Mouse (Mus musculus): Measurements from ENCODE around the gene Ntrk3. TPM values are rescaled to one million over a fixed set of nuclear protein-coding genes. Genes with fewer than 3 reads are reported as not detected.

Gene Ntrk3
- total RNA-seq, 1 experiment from 2014 or later, result not detected

DNA sequence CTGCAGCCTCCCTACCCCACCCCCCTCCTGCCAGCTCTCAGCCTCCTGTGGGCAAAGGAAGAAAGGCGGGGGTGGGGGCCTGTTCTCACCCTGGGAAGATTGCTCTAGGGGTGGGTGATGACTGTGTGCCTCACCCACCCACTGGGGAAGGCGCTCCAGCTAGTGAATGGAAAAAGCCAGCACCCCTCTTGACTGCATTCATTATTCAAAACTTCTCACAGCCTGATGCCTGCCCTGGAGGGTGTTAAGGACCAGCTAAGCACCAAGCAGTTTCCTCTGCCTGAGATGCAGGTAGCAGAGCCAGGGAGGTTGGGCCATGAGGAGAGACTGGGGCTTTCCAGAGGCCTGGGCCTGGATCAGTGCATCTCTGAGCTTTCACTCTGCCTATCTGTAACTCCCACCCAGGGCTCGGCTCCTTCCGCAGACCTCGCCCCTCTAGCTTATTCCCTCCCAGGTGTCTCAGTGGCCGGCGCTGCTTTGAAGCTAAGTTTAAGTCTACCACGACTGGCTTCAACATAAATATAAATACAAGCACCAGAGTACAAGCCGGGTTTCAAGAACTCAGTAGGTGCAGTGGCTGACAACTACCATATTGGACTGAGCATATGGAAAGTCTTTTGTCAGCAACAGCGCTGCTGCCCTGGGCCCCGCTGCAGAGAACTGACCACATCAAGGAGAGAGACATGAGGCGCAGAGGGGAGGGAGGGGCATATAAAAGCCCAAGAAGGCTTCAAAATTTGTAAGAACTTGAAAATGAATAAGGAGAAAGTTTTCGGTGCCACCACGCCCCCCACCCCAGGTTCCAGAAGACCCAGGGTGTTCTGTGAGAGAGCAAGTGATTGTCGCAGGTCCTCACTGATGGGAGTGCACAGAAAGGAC, 140.3 kb downstream of the Ntrk3 start:
- no peak for ATAC-seq (replicated peaks in 1 of 2; ENCODE audit: insufficient read depth in 1 of 2, low FRiP score in 2 of 2, low TSS enrichment in 1 of 2, low read depth in 1 of 2, poor library complexity in 2 of 2, severe bottlenecking in 2 of 2)

DNA sequence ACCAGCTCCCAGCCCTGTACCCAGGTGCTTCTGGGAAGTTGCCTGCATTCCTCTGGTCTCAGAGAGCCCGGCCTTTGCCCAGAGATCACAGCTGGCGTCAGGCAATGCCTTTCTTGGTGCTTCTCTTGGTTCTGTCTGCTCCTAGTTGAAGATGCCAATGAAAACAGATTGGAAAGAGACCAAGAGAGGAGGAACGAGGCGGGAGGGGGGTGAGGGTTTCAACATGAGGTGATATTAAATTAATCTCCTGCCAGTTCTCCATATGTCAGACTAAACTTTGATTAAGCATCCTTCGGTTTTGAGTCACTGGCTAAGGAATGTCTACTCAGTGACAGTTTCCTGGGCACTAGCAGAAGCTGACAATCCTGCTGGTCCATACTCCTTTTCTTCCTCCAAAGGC, 141.3 kb downstream of the Ntrk3 start:
- ATAC-seq (replicated peaks in 1 of 2; ENCODE audit: insufficient read depth in 1 of 2, low FRiP score in 2 of 2, low TSS enrichment in 1 of 2, low read depth in 1 of 2, poor library complexity in 2 of 2, severe bottlenecking in 2 of 2), result no peak

DNA sequence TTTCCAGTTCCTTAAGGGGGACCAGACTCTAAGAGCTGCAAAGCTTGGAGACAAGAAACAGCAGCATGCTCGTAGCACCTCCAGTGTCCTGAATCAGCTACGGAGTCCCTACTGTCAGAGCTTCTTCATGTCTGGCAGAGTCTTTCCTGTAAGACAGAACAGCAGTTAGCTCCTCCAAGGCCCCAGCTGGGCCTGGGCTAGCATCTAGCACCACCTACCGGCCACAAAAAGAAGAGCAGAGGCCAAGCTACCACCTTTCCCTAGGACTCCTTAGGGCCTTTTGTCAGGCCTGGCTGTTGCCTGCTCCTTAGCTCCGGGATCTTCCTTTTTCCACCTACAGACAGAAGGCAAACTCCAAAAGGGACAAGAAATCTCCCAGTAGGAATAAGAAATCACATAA, 141.9 kb downstream of the Ntrk3 start:
- ATAC-seq (replicated peaks in 1 of 2; ENCODE audit: insufficient read depth in 1 of 2, low FRiP score in 2 of 2, low TSS enrichment in 1 of 2, low read depth in 1 of 2, poor library complexity in 2 of 2, severe bottlenecking in 2 of 2), result peak; percentile 74 to 79

DNA sequence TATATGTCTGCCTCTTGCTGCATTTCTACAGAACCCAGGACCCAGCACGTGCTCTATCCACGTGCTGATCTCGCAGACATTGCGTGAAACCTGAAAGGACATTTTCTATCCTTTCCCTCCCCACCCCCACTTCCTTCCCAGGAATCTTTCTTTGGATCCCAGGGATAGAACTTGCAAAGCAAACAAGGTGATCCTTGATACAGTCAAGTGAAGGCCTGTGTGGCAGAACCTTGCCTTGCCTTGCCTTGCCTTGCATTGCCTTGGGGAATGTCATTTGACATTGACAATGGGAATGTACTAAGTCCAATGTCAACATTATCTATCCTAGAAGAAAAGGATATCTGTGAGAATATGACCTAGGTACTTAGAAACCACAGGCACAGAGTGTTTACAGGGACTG, 144.9 kb downstream of the Ntrk3 start:
- no peak for ATAC-seq (replicated peaks in 1 of 2; ENCODE audit: insufficient read depth in 1 of 2, low FRiP score in 2 of 2, low TSS enrichment in 1 of 2, low read depth in 1 of 2, poor library complexity in 2 of 2, severe bottlenecking in 2 of 2)

DNA sequence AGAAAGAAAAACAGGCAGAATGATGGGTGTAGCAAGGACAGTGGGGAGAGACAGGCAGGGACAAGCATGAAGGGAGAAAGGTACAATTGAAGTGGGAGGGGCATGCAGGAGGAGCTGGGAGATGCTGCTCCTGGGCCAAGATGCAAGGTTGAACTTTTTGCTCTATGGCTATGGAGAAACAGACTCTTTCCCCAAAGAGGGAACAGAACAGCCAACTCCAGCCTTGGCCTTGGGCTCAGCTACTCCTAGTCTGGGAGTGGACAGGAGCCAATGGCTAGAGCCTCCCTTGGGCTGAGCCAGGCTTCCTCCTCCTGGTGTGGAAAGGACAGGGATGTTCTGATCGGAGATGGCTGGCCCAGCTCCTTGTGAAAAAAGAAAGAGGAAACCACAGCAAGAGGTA, 145.6 kb downstream of the Ntrk3 start:
- no peak for ATAC-seq (replicated peaks in 1 of 2; ENCODE audit: insufficient read depth in 1 of 2, low FRiP score in 2 of 2, low TSS enrichment in 1 of 2, low read depth in 1 of 2, poor library complexity in 2 of 2, severe bottlenecking in 2 of 2)

DNA sequence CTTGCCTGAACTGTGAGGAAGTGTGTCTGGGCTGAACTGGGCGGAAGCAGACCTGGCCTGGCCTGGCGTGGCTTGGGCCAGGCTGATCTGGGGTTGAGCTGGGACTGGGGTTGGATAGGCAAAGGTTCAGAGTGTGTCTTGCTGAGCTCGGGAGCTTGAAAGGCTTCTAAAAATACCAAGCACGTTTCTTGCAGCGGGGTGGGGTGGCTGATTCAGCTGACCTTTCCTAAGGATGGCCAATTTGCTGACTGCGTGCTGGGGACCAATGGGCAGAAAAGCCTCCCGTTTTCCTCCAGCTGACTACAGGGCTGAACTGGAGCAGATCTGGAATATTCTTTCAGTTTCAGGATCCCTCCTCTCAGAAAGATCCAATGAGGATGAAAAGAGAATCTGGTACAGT, 148.0 kb downstream of the Ntrk3 start:
- ATAC-seq (replicated peaks in 1 of 2; ENCODE audit: insufficient read depth in 1 of 2, low FRiP score in 2 of 2, low TSS enrichment in 1 of 2, low read depth in 1 of 2, poor library complexity in 2 of 2, severe bottlenecking in 2 of 2), result no peak

DNA sequence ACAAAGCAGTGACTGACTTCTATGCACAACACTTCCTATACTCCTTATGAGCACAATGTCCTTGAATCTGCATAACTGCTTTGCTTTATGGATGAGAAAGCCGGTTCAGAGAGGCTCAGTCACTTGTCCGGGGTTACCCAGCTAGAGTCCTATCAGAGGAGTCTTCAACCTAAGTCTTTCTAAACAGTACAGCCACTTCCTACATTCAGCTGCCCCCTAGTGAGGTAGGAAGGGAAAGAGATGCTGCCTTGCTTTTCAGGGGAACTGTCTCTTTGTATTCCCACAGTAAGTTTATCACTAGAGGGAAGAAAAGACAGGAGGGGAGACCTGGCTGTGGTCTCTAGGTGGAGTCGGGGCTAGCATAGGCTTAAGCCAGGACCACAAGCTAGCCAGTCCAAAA, 151.0 kb downstream of the Ntrk3 start:
- no peak for ATAC-seq (replicated peaks in 1 of 2; ENCODE audit: insufficient read depth in 1 of 2, low FRiP score in 2 of 2, low TSS enrichment in 1 of 2, low read depth in 1 of 2, poor library complexity in 2 of 2, severe bottlenecking in 2 of 2)

DNA sequence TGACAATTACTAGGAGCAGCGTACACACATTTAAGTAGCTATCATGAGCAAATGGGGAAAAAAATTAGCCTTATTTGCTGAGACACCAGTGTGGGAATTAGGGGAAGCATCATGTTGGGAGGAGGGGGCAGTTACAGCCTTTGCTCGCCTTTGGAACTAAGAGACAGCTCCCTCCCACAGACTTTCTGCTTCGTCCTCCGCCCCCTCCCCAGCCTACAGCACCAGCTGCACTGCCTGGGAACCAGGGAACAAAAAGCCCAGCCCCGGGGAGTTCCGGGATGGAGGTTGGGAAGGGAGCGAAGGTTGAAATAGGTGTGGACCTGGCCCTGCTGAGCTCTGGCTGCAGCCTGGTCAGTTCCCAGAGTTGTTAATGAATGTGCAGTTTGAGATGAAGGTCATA, 151.9 kb downstream of the Ntrk3 start:
- ATAC-seq (replicated peaks in 1 of 2; ENCODE audit: insufficient read depth in 1 of 2, low FRiP score in 2 of 2, low TSS enrichment in 1 of 2, low read depth in 1 of 2, poor library complexity in 2 of 2, severe bottlenecking in 2 of 2), result no peak

DNA sequence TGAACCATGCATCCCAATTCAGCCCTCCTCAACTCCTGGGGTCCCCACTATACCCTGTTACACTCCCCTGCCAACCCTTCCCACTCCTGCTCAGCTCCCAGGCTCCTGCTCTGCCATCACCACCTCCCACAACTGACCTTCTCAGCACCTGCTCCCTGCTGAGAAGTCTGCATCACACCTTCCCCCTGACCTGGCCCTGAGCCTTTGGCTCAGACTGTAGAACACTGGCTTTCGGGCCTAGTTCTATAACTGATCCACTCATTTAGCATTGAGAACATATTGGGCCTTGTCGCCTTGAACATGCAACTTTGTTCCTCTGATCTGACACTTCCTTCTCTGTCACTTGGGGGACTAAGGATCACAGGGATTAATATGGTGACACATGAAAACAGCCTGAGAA, 152.9 kb downstream of the Ntrk3 start:
- no peak for ATAC-seq (replicated peaks in 1 of 2; ENCODE audit: insufficient read depth in 1 of 2, low FRiP score in 2 of 2, low TSS enrichment in 1 of 2, low read depth in 1 of 2, poor library complexity in 2 of 2, severe bottlenecking in 2 of 2)

DNA sequence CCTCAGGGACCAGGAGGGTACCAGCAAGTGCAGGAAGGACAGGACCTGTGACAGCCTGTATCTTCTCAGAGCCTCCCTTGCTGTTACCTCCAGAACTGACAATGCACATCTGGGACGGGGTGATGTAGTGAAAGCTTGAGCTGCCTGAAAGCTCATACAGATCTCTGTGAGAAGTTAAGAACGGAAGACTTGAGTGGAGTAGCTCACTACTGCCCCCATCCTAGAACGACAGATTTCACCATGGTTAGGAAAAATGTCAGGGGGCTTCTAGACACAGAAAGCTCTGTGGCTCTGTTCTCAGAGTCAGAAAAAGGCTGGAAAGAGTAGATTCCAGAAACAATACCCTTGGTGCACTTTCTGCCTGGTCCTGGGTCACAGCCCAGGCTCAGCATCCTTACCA, 153.3 kb downstream of the Ntrk3 start:
- no peak for ATAC-seq (replicated peaks in 1 of 2; ENCODE audit: insufficient read depth in 1 of 2, low FRiP score in 2 of 2, low TSS enrichment in 1 of 2, low read depth in 1 of 2, poor library complexity in 2 of 2, severe bottlenecking in 2 of 2)

DNA sequence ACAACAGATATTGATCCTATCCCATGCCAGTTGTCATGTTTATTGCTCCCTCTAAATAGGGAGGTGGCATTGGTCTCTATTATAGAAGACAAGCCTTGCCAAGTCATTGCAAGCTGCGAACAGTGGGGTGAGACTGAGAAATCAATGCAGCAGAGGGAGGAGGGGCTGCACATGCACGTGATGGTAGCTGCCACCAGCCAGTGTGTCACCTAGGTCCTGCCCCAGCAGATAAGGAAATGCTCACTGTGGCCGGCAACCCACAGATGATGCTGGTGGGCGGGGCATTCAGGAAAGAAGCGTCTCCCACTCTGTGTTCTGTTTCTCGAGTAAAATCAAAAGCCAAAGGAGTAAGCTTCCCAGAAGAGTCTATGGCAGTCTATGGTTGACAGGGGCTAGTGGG, 154.1 kb downstream of the Ntrk3 start:
- peak; percentile 43 to 54; a peak in 3 of 4 replicates for ATAC-seq (replicated peaks in 1 of 2; ENCODE audit: insufficient read depth in 1 of 2, low FRiP score in 2 of 2, low TSS enrichment in 1 of 2, low read depth in 1 of 2, poor library complexity in 2 of 2, severe bottlenecking in 2 of 2)

DNA sequence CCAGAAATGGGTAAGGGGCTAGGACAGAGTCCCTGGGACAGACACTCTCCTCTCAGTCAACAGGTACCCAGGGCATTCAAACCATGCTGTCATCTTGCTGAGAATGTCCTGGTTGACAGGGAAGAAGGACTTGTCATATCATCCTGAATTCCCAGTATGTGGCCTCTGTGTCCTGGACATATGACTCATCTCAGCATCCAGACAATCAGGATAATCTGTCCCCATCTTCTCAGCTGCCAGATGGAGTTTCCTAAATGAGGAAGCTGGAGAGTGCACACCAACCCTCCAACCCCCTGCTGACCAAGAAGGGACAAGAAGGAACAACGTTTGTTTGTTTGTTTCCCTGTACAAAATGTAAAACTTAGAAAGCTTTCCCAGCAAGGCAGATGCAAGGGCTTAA, 156.5 kb downstream of the Ntrk3 start:
- ATAC-seq (replicated peaks in 1 of 2; ENCODE audit: insufficient read depth in 1 of 2, low FRiP score in 2 of 2, low TSS enrichment in 1 of 2, low read depth in 1 of 2, poor library complexity in 2 of 2, severe bottlenecking in 2 of 2), result no peak

DNA sequence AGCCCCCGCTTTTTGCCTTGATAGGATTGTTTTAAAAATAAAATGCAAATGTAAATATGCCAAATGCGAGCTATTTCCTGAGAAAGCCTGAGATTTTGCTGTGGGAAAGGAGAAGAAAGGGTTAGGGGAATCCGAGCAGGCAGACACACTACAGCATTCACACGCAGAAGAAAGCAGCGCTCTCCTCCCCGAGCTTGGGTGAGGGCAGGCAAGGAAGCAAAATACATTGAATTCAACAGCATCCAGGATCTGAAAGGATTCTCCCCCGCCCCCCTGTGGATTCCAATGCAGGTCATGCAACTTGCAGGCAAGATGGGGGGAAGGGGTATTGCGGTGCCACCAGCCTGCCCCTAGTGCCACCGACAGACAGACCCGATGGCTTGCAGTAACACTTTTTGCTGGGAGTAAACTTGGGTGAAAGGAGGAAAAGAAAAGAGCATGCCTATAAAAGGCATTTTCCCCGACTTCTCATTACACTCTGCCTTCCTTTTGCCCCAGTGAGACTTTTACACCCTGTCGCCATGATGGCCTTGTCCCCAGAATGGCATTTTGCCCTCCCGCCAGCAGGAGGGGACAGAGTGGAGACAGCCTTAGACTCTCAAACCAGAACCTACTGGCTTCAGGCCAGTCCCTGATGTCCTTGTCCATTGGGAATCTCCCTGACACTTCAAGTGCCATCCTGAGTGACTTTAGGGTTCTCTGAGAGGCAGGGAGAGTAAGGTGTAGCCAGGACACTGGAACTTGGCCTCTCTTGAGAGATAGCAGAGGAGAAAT, 158.2 kb downstream of the Ntrk3 start:
- ATAC-seq (replicated peaks in 1 of 2; ENCODE audit: insufficient read depth in 1 of 2, low FRiP score in 2 of 2, low TSS enrichment in 1 of 2, low read depth in 1 of 2, poor library complexity in 2 of 2, severe bottlenecking in 2 of 2), result no peak

DNA sequence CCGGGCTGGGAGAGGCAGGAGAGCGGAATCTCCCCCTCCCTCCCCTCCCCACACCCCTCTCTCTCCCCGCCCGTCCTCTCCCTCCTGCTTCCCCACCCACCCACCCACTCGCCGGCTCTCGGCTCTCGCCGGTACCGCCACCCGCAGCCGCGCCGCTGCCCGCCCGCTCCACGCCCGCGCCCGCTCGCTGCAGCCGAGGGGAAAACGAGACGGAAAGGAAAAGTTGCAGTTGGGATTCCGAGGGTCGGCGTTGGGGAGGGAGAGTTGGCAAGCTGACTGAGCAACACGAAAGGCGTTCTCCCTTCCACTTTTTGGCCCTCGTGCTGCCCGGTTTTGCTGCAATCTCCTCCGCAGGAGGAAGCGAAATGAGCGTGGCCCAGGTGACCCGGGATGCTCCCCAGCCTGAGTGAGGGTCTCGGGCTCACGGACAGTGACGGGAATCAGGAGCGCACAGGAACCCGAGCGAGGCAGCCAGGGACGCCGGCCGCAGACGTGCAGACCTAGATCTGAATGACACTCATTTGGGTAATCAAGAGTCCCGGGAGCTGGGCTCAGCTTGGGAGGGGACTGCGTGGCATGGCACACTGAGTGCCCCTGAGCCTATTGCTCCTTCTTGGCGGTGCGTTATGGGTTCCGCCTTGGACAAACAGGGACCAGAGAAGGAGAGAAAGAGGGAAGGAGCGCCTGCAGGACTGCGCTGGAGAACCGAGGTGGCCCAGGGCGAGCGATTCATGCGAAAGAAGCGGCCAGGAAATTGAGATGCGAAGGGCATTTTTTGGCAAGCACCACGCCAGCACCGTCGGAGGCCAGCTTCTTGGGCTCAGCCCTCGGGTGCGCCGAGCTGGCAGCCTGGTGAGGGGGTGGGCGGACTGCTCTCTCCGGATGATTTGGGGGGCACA, 159.1 kb downstream of the Ntrk3 start:
- no peak for ATAC-seq (replicated peaks in 1 of 2; ENCODE audit: insufficient read depth in 1 of 2, low FRiP score in 2 of 2, low TSS enrichment in 1 of 2, low read depth in 1 of 2, poor library complexity in 2 of 2, severe bottlenecking in 2 of 2)

DNA sequence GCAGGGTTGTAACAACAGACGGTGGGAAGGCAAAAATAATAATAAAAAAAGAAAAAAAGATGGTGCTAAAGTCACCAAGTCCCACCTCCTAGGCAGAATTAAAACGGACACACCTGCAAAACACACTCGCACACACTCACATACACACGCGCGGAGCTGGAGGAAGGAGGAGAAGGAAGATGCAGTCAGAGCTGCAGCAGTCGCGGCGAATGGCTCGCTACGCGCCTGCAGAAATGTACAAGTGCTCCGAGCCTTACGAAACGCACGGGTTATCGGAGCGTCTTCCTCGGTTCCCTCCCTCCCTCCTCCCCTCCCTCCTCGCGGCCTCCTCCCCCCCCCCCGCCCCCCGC, 159.7 kb downstream of the Ntrk3 start:
- no peak for ATAC-seq (replicated peaks in 1 of 2; ENCODE audit: insufficient read depth in 1 of 2, low FRiP score in 2 of 2, low TSS enrichment in 1 of 2, low read depth in 1 of 2, poor library complexity in 2 of 2, severe bottlenecking in 2 of 2)

DNA sequence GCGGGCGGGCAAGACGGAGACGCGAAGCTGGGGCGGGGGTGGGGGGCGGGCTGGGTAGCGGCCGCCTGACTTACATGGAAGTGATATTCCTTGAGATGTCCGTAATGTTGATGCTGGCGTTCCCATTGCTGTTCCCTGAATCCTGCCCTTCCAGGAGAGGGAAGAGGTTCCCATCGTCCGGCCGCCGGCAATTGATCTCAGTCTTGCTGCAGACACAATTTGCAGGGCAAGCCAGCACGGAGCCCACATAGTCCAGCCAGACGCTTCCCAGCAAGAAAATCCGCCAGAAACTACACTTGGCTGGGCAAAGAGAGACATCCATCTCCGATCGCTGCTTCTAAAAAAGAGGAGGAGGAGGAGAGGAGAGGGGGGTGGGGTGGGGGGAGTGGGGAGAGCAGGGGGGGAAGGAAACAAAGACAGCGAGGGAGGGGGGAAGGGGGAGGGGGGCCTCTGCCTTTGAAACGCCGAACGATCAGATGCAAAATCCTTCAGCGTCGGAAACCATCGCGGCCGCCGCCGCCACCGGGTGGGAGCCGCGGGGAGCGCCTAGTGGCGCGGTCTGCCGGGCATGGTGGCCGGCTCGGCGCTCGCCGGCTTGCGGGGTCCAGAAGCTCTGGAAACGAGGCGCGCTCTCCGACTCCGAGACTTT, 160.2 kb downstream of the Ntrk3 start:
- ATAC-seq (replicated peaks in 1 of 2; ENCODE audit: insufficient read depth in 1 of 2, low FRiP score in 2 of 2, low TSS enrichment in 1 of 2, low read depth in 1 of 2, poor library complexity in 2 of 2, severe bottlenecking in 2 of 2), result no peak

DNA sequence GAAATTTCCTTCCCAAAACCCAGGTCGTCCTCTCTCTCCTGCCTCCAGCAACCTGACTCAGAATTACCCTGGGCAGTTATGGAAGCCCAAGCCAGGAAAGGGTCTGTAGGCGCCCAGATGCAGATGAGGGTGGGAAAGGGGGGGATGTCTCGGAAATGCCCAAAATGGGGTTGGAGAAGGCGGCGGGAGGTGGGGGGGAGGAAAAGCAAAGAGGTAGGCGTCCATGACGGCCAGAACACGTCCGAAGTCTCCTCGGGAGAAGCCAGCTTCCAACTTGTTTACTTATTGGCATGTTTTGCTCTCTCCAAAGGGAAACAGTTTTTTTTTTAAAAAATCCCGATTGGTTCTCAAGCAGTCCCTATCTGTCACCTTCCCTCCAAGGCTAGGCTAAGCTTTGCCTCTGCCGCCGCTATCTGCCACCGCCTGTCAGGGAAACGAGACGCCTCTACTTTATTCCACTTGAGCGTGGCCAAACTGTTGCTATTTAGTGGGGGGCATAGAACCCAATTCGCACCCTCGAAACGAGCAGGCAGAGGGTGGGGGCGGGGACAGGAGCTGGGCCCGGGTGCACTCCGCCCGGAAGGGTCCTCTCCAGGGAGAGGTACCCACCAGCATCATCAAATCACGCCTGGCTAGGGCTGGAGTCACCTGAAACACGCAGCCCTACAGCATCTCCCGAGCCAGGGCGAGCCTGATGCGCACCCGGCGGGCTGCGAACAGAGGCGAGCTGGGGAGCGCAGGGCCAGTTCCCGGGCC, 160.9 kb downstream of the Ntrk3 start:
- 0 out of 4 replicates have a peak, but pooled peaks have one; percentile 18 to 27 for ATAC-seq (replicated peaks in 1 of 2; ENCODE audit: insufficient read depth in 1 of 2, low FRiP score in 2 of 2, low TSS enrichment in 1 of 2, low read depth in 1 of 2, poor library complexity in 2 of 2, severe bottlenecking in 2 of 2)
